Mouse (Mus musculus): ENCODE data around the gene Serpinb9b.
A peak's percentile ranks its signal among the peaks of the same experiment; 100 is the strongest.

GRCm38 (mm10) chr13:33074029-33074428 is 46.8 kb downstream of the Serpinb9b start:
- no peak for TF ChIP-seq POLR2A (IDR thresholded peaks at IDR 0.05; ENCODE audit: insufficient read depth, low read length)
- TF ChIP-seq CTCF (IDR thresholded peaks at IDR 0.05; ENCODE audit: low read depth, low read length), result peak; percentile 59

Measured in ES-Bruce4 (cell line).